Mouse (Mus musculus): ENCODE data around the gene Fstl3. TPM values are rescaled to one million over a fixed set of nuclear protein-coding genes. Genes with fewer than 3 reads are reported as not detected.

Fstl3 gene
- polyA plus RNA-seq, 1 experiment from 2014 or later, result 1.0 TPM

DNA sequence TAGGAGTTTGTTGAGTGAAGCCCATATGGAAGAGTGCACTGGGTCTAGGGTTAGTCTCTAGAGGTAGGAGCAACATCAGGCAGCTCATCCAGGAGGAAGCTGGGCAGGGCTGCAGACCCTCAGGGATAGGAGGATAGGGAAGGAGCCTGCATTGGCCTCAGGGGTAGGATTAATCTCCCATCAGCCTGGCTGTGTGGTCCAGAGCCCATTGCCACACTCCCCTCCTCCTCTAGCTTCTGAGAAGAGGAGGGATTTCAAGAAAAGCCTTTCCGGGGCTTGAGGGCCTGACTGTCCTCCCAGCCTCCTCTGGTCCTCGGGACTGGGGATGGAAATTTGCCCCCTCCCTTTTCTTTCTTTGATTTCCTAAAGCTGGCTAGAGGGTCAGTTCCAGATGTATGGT lies 2.1 kb downstream of the Fstl3 start:
- Histone ChIP-seq H3K4me1 (peaks cover 29% of the 10 kb centered on the region), H3K4me2 (no peak overlapping the region; the same call in 1 of the 2 replicates), H3K4me3 (replicated peaks) (no peak overlapping the region), H3K9me3 (no peaks in the 10 kb centered on the region), H3K27me3 (peaks cover 79% of the 10 kb centered on the region), H3K9ac (no peak overlapping the region), H3K36me3 (replicated peaks) (no peaks in the 10 kb centered on the region), H3K27ac (no peak overlapping the region)
- 19% methylated on average over 2 of the region's 2 CpGs for WGBS
- ATAC-seq (ENCODE audit: low FRiP score), result no peak

DNA sequence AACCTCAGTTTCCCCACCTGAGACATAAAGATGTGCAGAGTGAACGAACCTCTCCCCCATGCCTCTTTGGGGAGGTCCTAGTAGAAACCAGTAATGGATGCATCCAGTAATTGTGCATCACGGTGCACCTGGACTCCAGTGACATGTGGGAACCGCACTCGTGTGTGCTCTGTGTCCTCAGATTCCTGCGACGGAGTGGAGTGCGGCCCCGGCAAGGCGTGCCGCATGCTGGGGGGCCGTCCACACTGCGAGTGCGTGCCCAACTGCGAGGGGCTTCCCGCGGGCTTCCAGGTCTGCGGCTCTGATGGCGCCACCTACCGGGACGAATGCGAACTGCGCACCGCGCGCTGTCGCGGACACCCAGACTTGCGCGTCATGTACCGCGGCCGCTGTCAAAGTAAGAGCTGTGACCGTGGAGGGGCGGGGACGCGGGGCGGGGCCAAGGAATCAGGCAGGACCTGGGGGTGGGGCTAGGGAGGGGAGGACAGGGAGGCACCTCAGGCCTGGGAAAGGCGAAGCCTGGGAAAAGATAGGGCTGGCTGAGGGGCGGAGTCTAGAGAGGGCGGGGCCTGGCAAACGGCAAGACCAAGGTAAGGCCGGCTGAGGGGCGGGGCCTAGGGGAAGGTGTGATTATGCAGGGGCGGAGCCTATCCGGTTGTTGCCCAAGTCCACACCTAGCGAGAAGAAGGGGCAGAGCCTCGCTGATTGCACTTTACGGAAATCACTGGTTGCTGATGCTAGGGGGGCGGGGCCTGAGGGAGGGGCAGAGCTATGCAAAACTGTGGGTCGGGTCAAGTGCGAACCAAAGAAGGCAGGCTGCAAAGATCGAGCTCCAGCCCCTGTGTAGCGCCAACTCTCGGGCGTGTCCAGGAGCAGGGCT lies 3.0 kb downstream of the Fstl3 start:
- H3K27ac ChIP-seq, result no peak overlapping the region
- H3K9ac ChIP-seq, result no peak overlapping the region
- no peaks in the 10 kb centered on the region for H3K36me3 ChIP-seq (replicated peaks)
- peaks cover 86% of the 10 kb centered on the region for H3K27me3 ChIP-seq
- H3K4me1 ChIP-seq, result peaks cover 29% of the 10 kb centered on the region
- H3K9me3 ChIP-seq, result no peaks in the 10 kb centered on the region
- H3K4me2 ChIP-seq, result peak overlapping the region; percentile 64
- WGBS, result 2% methylated on average over 55 of the region's 55 CpGs
- ATAC-seq (ENCODE audit: low FRiP score), result peak; percentile 88
- peak overlapping the region; percentile 38 for H3K4me3 ChIP-seq (replicated peaks)

DNA sequence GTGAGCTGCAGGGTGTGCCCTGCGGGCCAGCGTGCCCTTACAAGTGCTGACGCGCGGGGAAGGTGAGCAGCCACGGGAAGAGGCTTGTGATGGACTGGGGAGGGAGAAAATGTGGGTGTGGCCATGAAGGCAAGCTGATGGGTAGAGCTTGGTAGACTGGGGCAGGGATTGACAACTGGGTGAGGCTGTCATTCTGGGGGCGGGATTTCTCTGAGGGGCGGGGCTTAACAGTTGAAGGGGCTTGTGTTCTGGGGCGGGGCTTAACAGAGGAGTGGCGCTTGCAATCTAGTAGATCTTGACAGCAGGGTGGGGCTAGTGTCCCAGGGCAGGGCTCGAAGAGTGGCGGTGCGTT lies 3.6 kb downstream of the Fstl3 start:
- under 1% methylated on average over 13 of the region's 13 CpGs for WGBS
- no peak for ATAC-seq (ENCODE audit: low FRiP score)
- H3K9me3 ChIP-seq, result no peaks in the 10 kb centered on the region
- no peaks in the 10 kb centered on the region for H3K36me3 ChIP-seq (replicated peaks)
- peaks cover 89% of the 10 kb centered on the region for H3K27me3 ChIP-seq
- peak overlapping the region; percentile 64 for H3K4me2 ChIP-seq
- peak overlapping the region; percentile 38 for H3K4me3 ChIP-seq (replicated peaks)
- peaks cover 29% of the 10 kb centered on the region for H3K4me1 ChIP-seq
- H3K9ac ChIP-seq, result no peak overlapping the region
- H3K27ac ChIP-seq, result no peak overlapping the region

DNA sequence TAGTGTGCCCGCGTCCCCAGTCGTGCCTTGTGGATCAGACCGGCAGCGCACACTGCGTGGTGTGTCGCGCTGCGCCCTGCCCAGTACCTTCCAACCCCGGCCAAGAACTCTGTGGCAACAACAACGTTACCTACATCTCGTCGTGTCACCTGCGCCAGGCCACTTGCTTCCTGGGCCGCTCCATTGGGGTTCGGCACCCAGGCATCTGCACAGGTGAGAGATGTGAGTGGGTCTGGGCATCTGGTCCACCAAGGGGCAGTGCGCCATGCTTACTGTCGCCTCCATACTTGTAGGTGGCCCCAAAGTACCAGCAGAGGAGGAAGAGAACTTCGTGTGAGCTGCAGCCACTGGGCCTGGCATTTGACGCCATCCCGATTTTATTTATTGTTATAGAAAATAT lies 4.1 kb downstream of the Fstl3 start:
- Histone ChIP-seq H3K36me3 (replicated peaks) (no peaks in the 10 kb centered on the region), H3K9me3 (no peaks in the 10 kb centered on the region), H3K4me1 (peaks cover 29% of the 10 kb centered on the region), H3K4me2 (peak overlapping the region; percentile 64), H3K4me3 (replicated peaks) (peak overlapping the region; percentile 38), H3K27me3 (peaks cover 86% of the 10 kb centered on the region), H3K27ac (no peak overlapping the region), H3K9ac (no peak overlapping the region)
- ATAC-seq (ENCODE audit: low FRiP score), result no peak
- 26% methylated on average over 21 of the region's 21 CpGs for WGBS

DNA sequence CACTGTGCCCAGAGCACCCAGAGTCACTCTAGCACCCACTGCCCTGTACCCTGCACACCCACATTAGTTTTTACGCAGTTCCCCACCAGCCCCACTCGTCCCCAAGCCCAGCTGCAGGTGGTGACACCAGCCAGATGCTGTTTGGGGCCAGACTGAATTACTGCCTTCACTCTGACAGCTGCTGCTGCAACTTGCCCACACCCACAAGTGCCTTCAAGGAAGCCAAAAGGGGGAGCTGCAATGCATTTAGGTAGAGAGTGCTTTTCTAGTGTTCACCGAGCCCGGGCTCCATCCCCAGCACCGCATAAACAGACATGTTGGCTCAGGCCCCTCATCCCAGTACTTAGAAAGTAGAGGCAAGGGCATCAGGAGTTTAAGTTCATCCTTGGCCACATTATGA lies 4.9 kb downstream of the Fstl3 start:
- WGBS, result 51% methylated on average over 5 of the region's 5 CpGs
- peaks cover 78% of the 10 kb centered on the region for H3K27me3 ChIP-seq

DNA sequence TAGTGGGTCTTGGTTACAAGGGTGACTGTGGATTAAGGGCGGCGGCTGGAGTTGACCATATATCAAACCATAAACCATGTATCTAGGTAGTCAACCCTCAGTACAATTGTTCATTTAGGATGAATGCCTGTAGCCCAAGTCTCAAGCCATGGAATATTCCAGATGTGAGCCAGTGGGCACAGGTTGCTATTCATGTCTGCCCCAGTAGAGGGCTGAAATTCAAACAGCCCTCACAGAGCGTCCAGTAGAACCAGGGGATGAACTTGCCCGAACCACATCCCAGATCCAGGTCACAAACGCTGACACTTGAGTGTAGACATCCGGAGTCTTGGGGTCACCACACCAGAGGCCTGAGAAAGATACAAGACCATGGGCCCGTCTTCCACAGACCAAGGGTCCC lies 6.0 kb downstream of the Fstl3 start:
- H3K27me3 ChIP-seq, result peaks cover 67% of the 10 kb centered on the region
- H3K9me3 ChIP-seq, result no peaks in the 10 kb centered on the region
- no peak overlapping the region for H3K9ac ChIP-seq
- no peak overlapping the region for H3K27ac ChIP-seq
- 66% methylated on average over 7 of the region's 7 CpGs for WGBS
- no peak overlapping the region for H3K4me2 ChIP-seq
- H3K4me3 ChIP-seq (replicated peaks), result no peak overlapping the region
- ATAC-seq (ENCODE audit: low FRiP score), result no peak
- no peaks in the 10 kb centered on the region for H3K36me3 ChIP-seq (replicated peaks)
- peaks cover 18% of the 10 kb centered on the region for H3K4me1 ChIP-seq

More for the DNA sequence above, 4.9 kb downstream of the Fstl3 start:
- Histone ChIP-seq H3K9ac (no peak overlapping the region), H3K9me3 (no peaks in the 10 kb centered on the region), H3K27ac (no peak overlapping the region), H3K4me3 (replicated peaks) (no peak overlapping the region), H3K4me1 (peaks cover 28% of the 10 kb centered on the region), H3K4me2 (no peak overlapping the region), H3K36me3 (replicated peaks) (no peaks in the 10 kb centered on the region)
- ATAC-seq (ENCODE audit: low FRiP score), result no peak

DNA sequence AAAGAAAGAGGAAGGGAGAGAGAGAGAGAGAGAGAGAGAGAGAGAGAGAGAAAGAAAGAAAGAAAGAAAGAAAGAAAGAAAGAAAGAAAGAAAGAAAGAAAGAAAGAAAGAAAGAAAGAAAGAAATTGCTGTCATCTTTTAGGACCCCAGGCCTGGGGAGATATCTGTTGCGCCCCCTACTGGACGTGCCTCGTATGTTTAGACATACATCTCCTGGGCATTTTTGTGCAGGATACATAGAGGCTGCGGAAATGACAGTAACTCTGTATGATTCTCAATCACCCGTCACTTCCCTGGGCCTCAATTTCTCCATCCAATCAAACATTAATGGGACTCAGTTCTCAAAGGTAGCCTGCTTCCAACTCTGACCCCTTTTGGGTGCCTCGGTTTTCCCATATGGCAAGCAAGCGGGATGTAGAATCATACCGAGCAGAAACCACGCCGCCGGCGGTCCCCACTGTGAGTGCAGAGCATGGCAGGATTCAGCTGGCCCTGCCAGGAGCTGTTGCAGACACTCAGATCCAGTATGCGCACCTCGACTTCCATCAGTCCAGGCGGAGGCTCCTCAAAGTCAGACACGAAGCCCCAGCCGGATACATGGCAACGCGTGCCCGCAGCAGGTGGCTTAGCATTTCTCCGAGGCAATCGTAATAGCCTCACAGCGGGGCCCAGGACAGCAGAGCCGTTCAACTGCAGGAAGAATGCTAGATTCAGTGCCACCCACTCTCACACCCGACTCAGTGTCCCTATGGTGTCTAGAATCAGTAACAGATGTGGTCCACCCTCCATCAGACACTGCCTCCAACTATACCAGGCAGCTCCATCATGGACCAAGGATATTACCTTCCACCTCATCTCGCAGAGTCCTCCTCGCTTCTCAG lies 7.1 kb downstream of the Fstl3 start:
- Histone ChIP-seq H3K36me3 (replicated peaks) (no peaks in the 10 kb centered on the region), H3K9me3 (no peaks in the 10 kb centered on the region), H3K27ac (no peak overlapping the region), H3K4me3 (replicated peaks) (no peak overlapping the region), H3K27me3 (peaks cover 59% of the 10 kb centered on the region), H3K4me1 (peaks cover 16% of the 10 kb centered on the region), H3K4me2 (no peak overlapping the region), H3K9ac (no peak overlapping the region)
- 36% methylated on average over 27 of the region's 27 CpGs for WGBS
- no peak for ATAC-seq (ENCODE audit: low FRiP score)

DNA sequence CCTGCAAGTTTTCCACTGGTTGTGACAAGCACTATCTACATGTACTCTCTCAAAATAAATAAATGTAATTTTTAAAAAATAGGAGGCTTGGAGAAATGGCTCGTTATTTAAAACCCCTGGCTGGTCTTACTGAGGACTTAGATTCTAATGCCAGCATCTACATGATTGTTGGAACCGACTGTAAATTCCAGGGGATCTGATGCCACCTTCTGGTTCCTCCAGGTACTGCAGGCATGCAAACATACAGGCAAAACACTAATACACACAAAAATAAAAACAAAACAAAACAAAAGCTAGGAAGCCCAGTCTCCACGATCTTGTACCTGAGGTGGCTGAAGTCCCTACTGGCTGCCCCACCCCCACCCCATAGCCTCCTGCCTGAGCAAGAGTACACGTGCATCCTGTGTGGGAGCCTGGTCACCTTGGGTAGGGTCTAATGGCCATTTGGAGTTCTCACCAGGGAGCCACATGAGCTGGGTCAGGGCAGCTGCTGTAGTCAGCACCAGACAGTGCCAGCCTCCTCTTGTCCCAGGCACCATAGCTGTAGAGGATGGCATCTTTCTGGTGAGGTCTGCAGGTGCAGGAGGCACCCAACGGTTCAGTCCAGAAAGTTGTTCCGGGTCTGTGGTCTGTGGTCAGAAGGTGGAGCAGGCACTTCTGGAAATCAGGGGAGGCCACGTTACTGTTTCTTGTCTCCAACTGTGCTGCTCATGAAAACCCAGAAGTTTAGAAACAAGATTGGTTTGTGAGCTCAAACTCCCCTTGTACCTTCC lies 11.5 kb downstream of the Fstl3 start:
- H3K4me1 ChIP-seq, result 0 out of 2 replicates have a peak, but pooled peaks cover 4% of the 10 kb centered on the region
- H3K36me3 ChIP-seq (replicated peaks), result no peaks in the 10 kb centered on the region
- 37% methylated on average over 7 of the region's 7 CpGs for WGBS

DNA sequence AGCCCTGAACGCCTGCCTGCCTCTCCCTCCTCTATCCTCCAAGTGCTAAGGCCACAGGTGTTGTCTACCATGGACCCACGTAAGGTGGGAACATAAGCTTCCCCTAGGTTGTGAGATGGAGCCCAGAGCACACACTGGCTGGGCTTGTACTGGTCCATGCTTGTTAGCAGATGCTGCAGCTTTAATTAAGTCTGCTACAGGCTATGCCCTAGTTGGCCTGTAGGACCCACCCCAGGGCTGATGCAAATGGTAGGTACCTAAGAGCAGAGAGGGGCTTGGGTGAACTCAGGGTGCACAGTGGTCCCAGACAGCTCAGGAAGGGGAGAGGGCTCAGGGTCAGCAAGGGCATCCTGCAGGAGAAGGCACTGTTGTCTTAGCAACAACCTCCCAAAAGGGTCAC lies 12.5 kb downstream of the Fstl3 start:
- H3K27me3 ChIP-seq, result peaks cover 11% of the 10 kb centered on the region
- no peaks in the 10 kb centered on the region for H3K9me3 ChIP-seq
- no peak overlapping the region for H3K4me3 ChIP-seq (replicated peaks)
- no peaks in the 10 kb centered on the region for H3K36me3 ChIP-seq (replicated peaks)
- WGBS, result 74% methylated on average over 2 of the region's 2 CpGs
- H3K4me1 ChIP-seq, result peaks cover 11% of the 10 kb centered on the region
- H3K9ac ChIP-seq, result no peak overlapping the region
- no peak overlapping the region for H3K27ac ChIP-seq
- H3K4me2 ChIP-seq, result no peak overlapping the region
- ATAC-seq (ENCODE audit: low FRiP score), result no peak

More for the DNA sequence above, 11.5 kb downstream of the Fstl3 start:
- H3K27ac ChIP-seq, result no peak overlapping the region
- no peak overlapping the region for H3K9ac ChIP-seq
- ATAC-seq (ENCODE audit: low FRiP score), result no peak
- no peak overlapping the region for H3K4me2 ChIP-seq
- H3K4me3 ChIP-seq (replicated peaks), result no peak overlapping the region
- H3K9me3 ChIP-seq, result no peaks in the 10 kb centered on the region
- peaks cover 16% of the 10 kb centered on the region for H3K27me3 ChIP-seq

DNA sequence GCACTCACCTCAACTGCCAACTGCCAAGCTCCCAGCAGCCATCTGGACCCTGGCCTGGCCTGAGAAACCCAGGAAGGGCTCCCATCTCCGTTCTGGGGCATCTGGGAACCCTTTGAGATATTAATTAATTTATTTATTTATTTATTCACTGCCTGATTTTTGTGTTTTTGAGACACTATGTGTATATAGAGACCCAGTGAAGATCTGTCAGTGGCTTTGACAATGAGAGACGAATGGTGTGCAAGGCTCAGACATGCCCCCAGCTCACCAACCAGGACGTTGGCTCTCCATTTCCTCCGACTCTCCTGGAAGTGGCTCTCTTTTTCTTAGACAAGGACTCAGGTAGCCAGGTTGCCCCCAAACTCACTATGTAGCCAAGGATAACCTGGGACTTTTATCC lies 13.8 kb downstream of the Fstl3 start, which contains the start of gene Prss57:
Gene Prss57 (minus strand): TSS at position 101 of the 400 bp plus-strand sequence.
- WGBS, result 87% methylated on average over 4 of the region's 4 CpGs
- Histone ChIP-seq H3K9me3 (no peaks in the 10 kb centered on the region), H3K4me1 (peaks cover 20% of the 10 kb centered on the region), H3K27me3 (peaks cover 4% of the 10 kb centered on the region; the same call in 1 of the 2 replicates), H3K4me2 (no peak within 1 kb of the TSS), H3K27ac (no peak within 1 kb of the TSS), H3K4me3 (replicated peaks) (no peak within 1 kb of the TSS), H3K9ac (no peak within 1 kb of the TSS), H3K36me3 (replicated peaks) (no peaks in the 10 kb centered on the region; the same call in 1 of the 2 replicates)
- no peak for ATAC-seq (ENCODE audit: low FRiP score)

DNA sequence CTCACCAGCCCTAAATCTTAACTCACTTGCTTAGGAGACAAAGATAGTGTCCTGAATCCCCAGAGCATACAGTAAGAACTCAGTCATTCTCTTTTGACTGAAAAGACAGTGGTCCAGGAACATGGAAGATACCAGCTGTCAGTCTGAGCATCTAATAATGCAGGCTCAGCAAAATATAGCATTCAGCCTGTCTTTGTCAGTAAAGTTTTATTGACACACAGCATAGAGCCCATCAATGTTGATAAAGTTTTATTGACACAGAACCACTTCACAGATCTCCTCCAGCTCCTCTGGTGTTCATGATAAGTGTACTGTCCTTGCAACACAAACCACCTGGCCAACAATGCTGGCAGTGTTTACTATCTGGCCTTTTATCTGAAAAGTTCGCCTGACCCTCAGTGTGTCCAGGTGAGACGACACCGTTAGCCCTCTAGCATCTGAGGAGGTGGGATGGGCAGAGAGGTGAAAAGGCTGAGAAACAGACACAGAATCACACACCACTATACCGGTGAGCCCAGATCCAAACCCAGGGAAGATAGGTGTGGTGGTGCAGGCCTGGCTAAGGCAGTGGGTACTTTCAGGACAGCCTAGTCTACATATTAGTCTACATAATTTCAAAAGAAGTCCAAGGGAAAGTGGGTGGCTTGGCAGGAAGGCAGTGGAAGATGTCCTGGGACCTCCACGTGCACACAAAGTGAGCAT lies 15.4 kb downstream of the Fstl3 start:
- 86% methylated on average over 5 of the region's 5 CpGs for WGBS
- Histone ChIP-seq H3K4me1 (peaks cover 32% of the 10 kb centered on the region), H3K36me3 (replicated peaks) (no peaks in the 10 kb centered on the region; the same call in 1 of the 2 replicates), H3K27ac (no peak overlapping the region), H3K9me3 (no peaks in the 10 kb centered on the region), H3K9ac (no peak overlapping the region), H3K4me2 (no peak overlapping the region), H3K27me3 (0 out of 2 replicates have a peak, but pooled peaks cover 4% of the 10 kb centered on the region), H3K4me3 (replicated peaks) (no peak overlapping the region; the same call in 1 of the 2 replicates)
- ATAC-seq (ENCODE audit: low FRiP score), result no peak

Data from forebrain, embryonic 12.5 days (tissue).